Mouse (Mus musculus) adrenal gland, adult (tissue): ENCODE measurements around the gene Gm39566.
"Not testable (repeated sequence)": the region's sequence is repeated elsewhere in the genome, so short reads cannot be mapped to it uniquely, and the experiment has no call there.

Source experiments
- DNase-seq, 2 experiments: peaks; one replicate each; pipeline ENCODE4 v3.0.0; 2022 to 2023; ENCODE audit warnings: low spot score in 1 of 2; ENCODE audit not compliant: inconsistent age in 2 of 2

The Gm39566 gene

GRCm38 (mm10) chr11:69815155-69815554, at the start of gene Gm39566:
Gm39566 (minus strand) TSS chr11:69815298.
- no peak for DNase-seq

GRCm38 (mm10) chr11:69864138-69864860, 49.2 kb upstream of the Gm39566 start:
- DNase-seq = no peak

- DNase-seq = not testable (repeated sequence)
These were observed 48.6 kb upstream of the Gm39566 start for GRCm38 (mm10) chr11:69863729-69864128.

- no peak for DNase-seq
These were observed 43.3 kb upstream of the Gm39566 start, which contains the start of gene Tnk1 for GRCm38 (mm10) chr11:69858113-69858998. Tnk1 (minus strand) TSS chr11:69858730.

- peak; percentile 55 to 76 for DNase-seq
These were observed 40.2 kb upstream of the Gm39566 start for GRCm38 (mm10) chr11:69855347-69855746.

- no peak for DNase-seq
These were observed 39.6 kb upstream of the Gm39566 start for GRCm38 (mm10) chr11:69854680-69855079.

- peak in 1 of 2 experiments; percentile 58 for DNase-seq
These were observed 38.9 kb upstream of the Gm39566 start for GRCm38 (mm10) chr11:69853994-69854393.

GRCm38 (mm10) chr11:69850754-69851153, 35.7 kb upstream of the Gm39566 start:
- peak in 1 of 2 experiments; percentile 21 for DNase-seq

- DNase-seq = peak in 1 of 2 experiments; percentile 71
These were observed 34.8 kb upstream of the Gm39566 start for GRCm38 (mm10) chr11:69849884-69850283.

- peak in 1 of 2 experiments; percentile 28 for DNase-seq
These were observed 34.0 kb upstream of the Gm39566 start for GRCm38 (mm10) chr11:69849128-69849527.

GRCm38 (mm10) chr11:69848021-69848420, 32.9 kb upstream of the Gm39566 start:
- DNase-seq = no peak

GRCm38 (mm10) chr11:69846738-69847688, 31.9 kb upstream of the Gm39566 start:
- DNase-seq = peak in 1 of 2 experiments; percentile 79

GRCm38 (mm10) chr11:69846198-69846680, 31.1 kb upstream of the Gm39566 start, which contains the start of gene Plscr3:
Plscr3 (plus strand) TSS chr11:69846376.
- peak; percentile 94 to 98 for DNase-seq

GRCm38 (mm10) chr11:69838714-69839104, 23.6 kb upstream of the Gm39566 start:
- DNase-seq = no peak

- peak; percentile 97 to 99 for DNase-seq
These were observed 23.0 kb upstream of the Gm39566 start, which contains the start of gene Tmem256 for GRCm38 (mm10) chr11:69837952-69838713. Tmem256 (plus strand) TSS chr11:69838514.

- no peak for DNase-seq
These were observed 22.5 kb upstream of the Gm39566 start, which contains the start of gene Nlgn2 for GRCm38 (mm10) chr11:69837604-69837951. Nlgn2 (minus strand) TSS chr11:69837784.

- DNase-seq = peak; percentile 65 to 83
These were observed 21.8 kb upstream of the Gm39566 start for GRCm38 (mm10) chr11:69836703-69837576.

GRCm38 (mm10) chr11:69835966-69836335, 20.9 kb upstream of the Gm39566 start:
- no peak for DNase-seq
